Mouse (Mus musculus) small intestine, adult 2 months (tissue): Measurements from ENCODE around the gene Gm49318. TPM values are rescaled to one million over a fixed set of nuclear protein-coding genes. Genes with fewer than 3 reads are reported as not detected.

Experiments used
- H3K27ac ChIP-seq: fragments of 200-500 bp; 2 replicates; pipeline ENCODE4 v1.5.1; 2012; ENCODE audit warnings: low read depth, low read length, control low read depth, inconsistent platforms; ENCODE audit not compliant: insufficient read depth
- H3K27me3 ChIP-seq: fragments of 200-500 bp; 2 replicates; pipeline ENCODE4 v1.6.1; 2012; ENCODE audit warnings: mild to moderate bottlenecking, moderate library complexity, low read length, inconsistent platforms; ENCODE audit not compliant: control insufficient read depth, insufficient read depth
- H3K36me3 ChIP-seq: fragments of 200-500 bp; 2 replicates; pipeline ENCODE4 v1.6.1; 2012; ENCODE audit warnings: mild to moderate bottlenecking, low read length, control low read depth, inconsistent platforms; ENCODE audit not compliant: control insufficient read depth, insufficient read depth
- H3K4me1 ChIP-seq: fragments of 200-500 bp; 2 replicates; pipeline ENCODE4 v1.6.1; 2012; ENCODE audit warnings: low read length, inconsistent platforms, mixed read lengths; ENCODE audit not compliant: control insufficient read depth, insufficient read depth, insufficient read length
- H3K4me3 ChIP-seq: fragments of 200-500 bp; 2 replicates; pipeline ENCODE4 v1.5.1; 2012; ENCODE audit warnings: low read depth, mild to moderate bottlenecking, control low read depth, inconsistent platforms, low read length, moderate library complexity
- CTCF ChIP-seq: fragments of 200-500 bp; IDR thresholded peaks from 2 replicates; pipeline ENCODE4 v1.5.1; 2012; ENCODE audit warnings: low read depth, mild to moderate bottlenecking, control low read depth, inconsistent platforms, low read length, moderate library complexity, mixed read lengths; ENCODE audit not compliant: insufficient replicate concordance, insufficient read length; ENCODE audit errors: extremely low read depth
- POLR2A ChIP-seq: fragments of 200-500 bp; IDR thresholded peaks from 2 replicates; pipeline ENCODE4 v1.6.1; 2012; ENCODE audit warnings: low read depth, mild to moderate bottlenecking, control low read depth, inconsistent platforms, low read length, moderate library complexity
- WGBS: fragments of 180-500 bp; shearing (Covaris S2); methylation state at CpG from one replicate; pipeline ENCODE4 v1.1.7; 2018; 5-methylcytosine and 5-hydroxymethylcytosine counted together
- polyA plus RNA-seq: library from polyadenylated mRNA; depleted of rRNA; stranded (reverse); fragments of >200 nt; gene quantifications from 2 replicates; pipeline ENCODE4 v1.2.3, GENCODE M21; 2012

Gene Gm49318
- polyA plus RNA-seq, 1 experiment = not detected

DNA sequence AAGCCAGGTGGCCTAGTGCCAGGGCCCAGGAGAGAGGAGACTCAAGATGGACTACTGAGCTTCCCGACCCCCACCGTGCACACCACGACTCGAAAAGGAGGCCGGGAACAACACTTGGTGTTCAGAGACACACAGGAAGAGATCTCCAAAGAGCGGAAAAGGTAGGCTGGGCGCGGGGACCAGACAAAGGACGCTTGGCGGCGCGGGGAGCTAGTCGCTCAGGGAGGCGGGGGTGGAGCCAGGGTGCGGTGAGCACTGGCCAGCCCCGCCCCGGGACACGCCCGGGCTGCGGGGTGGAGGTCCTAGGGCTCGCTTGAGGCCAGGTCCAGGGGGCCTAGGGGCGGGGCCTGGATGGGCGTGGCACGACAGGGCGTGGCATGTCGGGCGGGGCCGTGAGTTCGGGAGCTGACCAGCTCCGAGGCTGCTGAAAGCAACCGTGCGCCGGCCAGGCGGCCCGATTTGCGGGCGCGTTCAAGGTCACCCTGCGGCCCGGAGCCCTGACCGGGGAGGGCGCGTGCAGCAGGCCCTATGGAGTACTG is 20.6 kb downstream of the Gm49318 start:
- Histone ChIP-seq H3K4me1 (peaks cover 31% of the 10 kb centered on the region), H3K27ac (no peak overlapping the region), H3K4me3 (peak overlapping the region; percentile 22), H3K27me3 (peaks cover 36% of the 10 kb centered on the region), H3K36me3 (no peaks in the 10 kb centered on the region)
- 2% methylated on average over 43 of the region's 43 CpGs for WGBS
- TF ChIP-seq POLR2A (no peak), CTCF (no peak)

GRCm38 (mm10) chr9:22049721-22050270 is 21.3 kb downstream of the Gm49318 start:
- Histone ChIP-seq H3K27me3 (peaks cover 36% of the 10 kb centered on the region), H3K4me3 (no peak overlapping the region), H3K36me3 (no peaks in the 10 kb centered on the region), H3K27ac (no peak overlapping the region), H3K4me1 (peaks cover 29% of the 10 kb centered on the region)
- TF ChIP-seq POLR2A = no peak
- TF ChIP-seq CTCF = no peak
- WGBS = 24% methylated on average over 4 of the region's 4 CpGs

DNA sequence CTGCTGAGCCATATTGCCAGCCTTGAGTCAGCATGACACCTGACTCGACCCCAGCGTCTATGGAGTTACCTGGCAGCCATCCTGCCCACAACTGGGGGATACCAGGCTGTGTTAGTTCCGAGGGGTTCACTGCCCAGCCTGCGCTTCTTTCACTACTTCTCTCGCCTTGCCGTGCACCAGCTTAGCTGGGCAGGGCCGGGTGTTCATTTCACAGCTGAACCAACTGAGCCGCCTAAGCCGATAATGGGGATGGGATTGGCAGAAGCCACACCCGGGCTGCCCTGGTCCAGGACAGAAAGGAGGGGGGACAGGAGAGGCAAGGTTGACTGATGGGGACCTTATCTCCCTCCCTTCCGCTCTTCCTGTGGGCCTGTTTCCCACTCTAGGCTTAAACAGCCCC is 21.7 kb downstream of the Gm49318 start:
- H3K4me3 ChIP-seq = no peak overlapping the region
- peaks cover 32% of the 10 kb centered on the region for H3K27me3 ChIP-seq
- no peak for TF ChIP-seq POLR2A
- TF ChIP-seq CTCF = no peak
- peaks cover 24% of the 10 kb centered on the region for H3K4me1 ChIP-seq
- H3K27ac ChIP-seq = no peak overlapping the region
- WGBS = 31% methylated on average over 11 of the region's 11 CpGs
- no peaks in the 10 kb centered on the region for H3K36me3 ChIP-seq

GRCm38 (mm10) chr9:22047329-22047728 is 23.7 kb downstream of the Gm49318 start:
- WGBS = 57% methylated on average over 9 of the region's 9 CpGs
- TF ChIP-seq POLR2A (no peak), CTCF (no peak)
- Histone ChIP-seq H3K4me3 (no peak overlapping the region), H3K27me3 (peaks cover 25% of the 10 kb centered on the region), H3K4me1 (peaks cover 23% of the 10 kb centered on the region), H3K27ac (no peak overlapping the region), H3K36me3 (no peaks in the 10 kb centered on the region)

- TF ChIP-seq CTCF = no peak
- no peak for TF ChIP-seq POLR2A
- Histone ChIP-seq H3K36me3 (no peaks in the 10 kb centered on the region), H3K27ac (no peak overlapping the region), H3K27me3 (no peaks in the 10 kb centered on the region), H3K4me1 (no peaks in the 10 kb centered on the region), H3K4me3 (no peak overlapping the region)
- WGBS = 68% methylated on average over 2 of the region's 2 CpGs
These were observed 29.2 kb downstream of the Gm49318 start for GRCm38 (mm10) chr9:22041832-22042231.

- 34% methylated on average over 10 of the region's 10 CpGs for WGBS
These were observed 33.2 kb downstream of the Gm49318 start for GRCm38 (mm10) chr9:22037826-22038225.

GRCm38 (mm10) chr9:22035300-22036044 is 35.6 kb downstream of the Gm49318 start:
- TF ChIP-seq CTCF = no peak
- no peak for TF ChIP-seq POLR2A
- no peaks in the 10 kb centered on the region for H3K4me1 ChIP-seq
- H3K27me3 ChIP-seq = no peaks in the 10 kb centered on the region
- 72% methylated on average over 6 of the region's 6 CpGs for WGBS
- H3K36me3 ChIP-seq = no peaks in the 10 kb centered on the region
- H3K4me3 ChIP-seq = no peak overlapping the region
- H3K27ac ChIP-seq = no peak overlapping the region

More at GRCm38 (mm10) chr9:22037826-22038225, 33.2 kb downstream of the Gm49318 start:
- Histone ChIP-seq H3K36me3 (no peaks in the 10 kb centered on the region), H3K27me3 (no peaks in the 10 kb centered on the region), H3K4me3 (no peak overlapping the region), H3K27ac (no peak overlapping the region), H3K4me1 (no peaks in the 10 kb centered on the region)
- TF ChIP-seq CTCF (no peak), POLR2A (no peak)
